Mouse (Mus musculus): ENCODE measurements around the gene Olfr391-ps.

DNA sequence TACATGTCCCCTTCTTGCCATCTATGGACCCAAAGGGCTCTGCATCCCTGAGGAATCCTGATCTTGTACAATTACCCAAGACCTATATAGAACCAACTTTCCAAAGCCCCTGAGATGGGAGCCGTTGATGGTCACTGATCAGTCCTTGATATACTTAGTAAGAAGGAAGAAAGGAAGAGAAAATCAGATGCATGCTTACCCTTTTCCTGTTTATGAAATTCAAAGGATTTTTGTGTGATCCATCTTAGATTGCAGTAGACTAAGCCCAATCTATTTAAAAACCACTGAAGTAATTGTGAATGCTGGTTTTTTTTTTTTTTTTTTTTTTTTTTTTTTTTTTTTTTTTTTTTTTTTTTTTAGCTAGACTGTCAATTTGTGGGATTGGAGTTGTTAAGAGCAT lies 22.2 kb downstream of the Olfr391-ps start, which contains the start of gene Olfr389:
- TF ChIP-seq POLR2A (IDR thresholded peaks at IDR 0.05; ENCODE audit: extremely low read depth, insufficient read depth, low read length) (no peak), CTCF (IDR thresholded peaks at IDR 0.05; ENCODE audit: low read depth, low read length) (no peak)
